Mouse (Mus musculus): ENCODE results near the gene Acer1. TPM values are rescaled to one million over a fixed set of nuclear protein-coding genes. Genes with fewer than 3 reads are reported as not detected.

The Acer1 gene
- polyA plus RNA-seq, 1 experiment, result not detected

DNA sequence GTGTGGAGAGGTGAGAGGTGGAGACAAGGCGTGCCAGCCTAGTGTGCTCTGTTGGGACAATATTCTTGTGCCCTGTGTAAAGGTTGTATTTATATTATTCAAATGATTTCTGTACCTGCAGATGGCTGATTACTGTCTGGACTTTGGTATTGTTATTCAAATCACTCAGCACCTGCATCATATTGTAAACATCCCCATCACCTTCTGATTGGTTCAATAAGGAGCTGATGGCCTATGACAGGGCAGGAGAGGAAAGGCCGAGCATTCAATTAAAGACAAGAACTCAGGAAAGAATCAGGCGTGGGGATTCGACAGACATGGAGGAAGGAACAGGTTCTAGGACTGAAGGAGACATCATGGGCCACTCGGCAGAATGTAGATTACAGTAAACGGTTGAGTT lies 18.3 kb downstream of the Acer1 start:
- TF ChIP-seq CTCF (conservative IDR thresholded peaks at IDR 0.05; ENCODE audit: insufficient read depth, insufficient read length, low read depth, low read length) (no peak), POLR2A (IDR thresholded peaks at IDR 0.05; ENCODE audit: low read depth, low read length) (no peak)
- no peaks in the 10 kb centered on the region for H3K4me1 ChIP-seq (ENCODE audit: control insufficient read depth, insufficient read depth, low read length)
- 75% methylated on average over 6 of the region's 6 CpGs for WGBS
- no peaks in the 10 kb centered on the region for H3K36me3 ChIP-seq (ENCODE audit: control insufficient read depth, insufficient read depth, low read length)
- no peak overlapping the region for H3K27ac ChIP-seq (ENCODE audit: insufficient read depth, low read depth, low read length)
- no peak for DNase-seq
- no peak overlapping the region for H3K4me3 ChIP-seq (ENCODE audit: insufficient read depth, low read depth, low read length)
- no peaks in the 10 kb centered on the region for H3K27me3 ChIP-seq (replicated peaks; ENCODE audit: control insufficient read depth, insufficient read depth, low read length)

DNA sequence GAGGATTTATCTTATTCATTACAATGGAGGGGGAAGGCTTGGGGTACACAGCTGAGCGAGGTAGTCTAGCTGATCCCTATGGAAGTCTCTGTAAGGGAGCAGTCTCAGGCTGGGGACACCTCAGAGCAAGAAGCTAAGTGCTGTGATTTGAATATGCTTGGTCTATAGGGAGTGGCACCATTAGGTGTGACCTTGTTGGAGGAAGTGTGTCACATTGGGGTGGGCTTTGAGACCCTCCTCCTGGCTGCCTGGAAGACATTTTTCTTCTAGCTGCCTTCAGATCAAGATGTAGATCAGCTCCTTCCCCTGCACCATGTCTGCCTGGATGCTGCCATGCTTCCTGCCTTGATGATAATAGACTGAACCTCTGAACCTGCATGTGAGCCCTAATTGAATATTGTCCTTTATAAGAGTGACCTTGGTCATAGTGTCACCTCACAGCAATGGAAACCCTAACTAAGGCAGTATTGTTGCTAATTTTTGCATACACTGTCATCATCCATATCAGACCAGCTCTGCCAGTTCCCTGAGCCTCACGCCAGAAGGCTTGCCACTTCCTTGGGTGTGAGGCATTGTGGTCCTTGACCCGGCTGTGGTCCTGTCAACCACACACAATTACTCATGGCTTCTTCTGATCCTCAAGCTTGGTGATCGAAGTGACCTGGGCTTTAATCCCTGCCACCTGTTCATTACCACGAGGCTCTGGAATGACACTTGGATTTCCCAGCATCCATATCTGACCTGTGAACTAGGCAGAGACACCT lies 19.1 kb downstream of the Acer1 start:
- Histone ChIP-seq H3K4me3 (ENCODE audit: insufficient read depth, low read depth, low read length) (no peak overlapping the region), H3K4me1 (ENCODE audit: control insufficient read depth, insufficient read depth, low read length) (no peaks in the 10 kb centered on the region), H3K27ac (ENCODE audit: insufficient read depth, low read depth, low read length) (no peak overlapping the region), H3K27me3 (replicated peaks; ENCODE audit: control insufficient read depth, insufficient read depth, low read length) (no peaks in the 10 kb centered on the region), H3K36me3 (ENCODE audit: control insufficient read depth, insufficient read depth, low read length) (no peaks in the 10 kb centered on the region)
- WGBS, result 82% methylated on average over 5 of the region's 5 CpGs
- DNase-seq, result no peak
- TF ChIP-seq POLR2A (IDR thresholded peaks at IDR 0.05; ENCODE audit: low read depth, low read length) (no peak), CTCF (conservative IDR thresholded peaks at IDR 0.05; ENCODE audit: insufficient read depth, insufficient read length, low read depth, low read length) (no peak)

DNA sequence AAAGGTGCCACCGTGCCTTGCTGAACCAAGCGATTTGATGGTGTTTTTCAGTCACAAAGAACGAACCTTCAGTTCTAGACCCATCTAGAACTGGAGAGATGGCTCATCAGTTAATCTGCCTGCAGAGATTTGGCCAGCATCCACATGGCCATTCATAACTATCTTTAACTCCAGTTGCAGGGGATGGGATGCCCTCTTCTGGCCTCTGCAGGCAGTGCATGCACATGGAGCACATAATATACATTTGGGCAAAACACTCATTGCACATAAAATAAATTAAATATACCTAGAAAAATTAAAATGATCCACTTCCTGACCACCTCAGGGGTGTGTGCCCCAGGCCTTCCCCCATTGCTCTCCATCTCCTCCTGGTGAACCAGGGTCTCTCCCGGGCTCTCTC lies 20.0 kb downstream of the Acer1 start:
- no peak overlapping the region for H3K27ac ChIP-seq (ENCODE audit: insufficient read depth, low read depth, low read length)
- H3K36me3 ChIP-seq (ENCODE audit: control insufficient read depth, insufficient read depth, low read length), result no peaks in the 10 kb centered on the region
- no peak overlapping the region for H3K4me3 ChIP-seq (ENCODE audit: insufficient read depth, low read depth, low read length)
- H3K27me3 ChIP-seq (replicated peaks; ENCODE audit: control insufficient read depth, insufficient read depth, low read length), result no peaks in the 10 kb centered on the region
- DNase-seq, result no peak
- no peaks in the 10 kb centered on the region for H3K4me1 ChIP-seq (ENCODE audit: control insufficient read depth, insufficient read depth, low read length)
- 93% methylated on average over 4 of the region's 4 CpGs for WGBS
- TF ChIP-seq CTCF (conservative IDR thresholded peaks at IDR 0.05; ENCODE audit: insufficient read depth, insufficient read length, low read depth, low read length) (0 out of 2 replicates have a peak, but pooled peaks have one; percentile 6), POLR2A (IDR thresholded peaks at IDR 0.05; ENCODE audit: low read depth, low read length) (no peak)

DNA sequence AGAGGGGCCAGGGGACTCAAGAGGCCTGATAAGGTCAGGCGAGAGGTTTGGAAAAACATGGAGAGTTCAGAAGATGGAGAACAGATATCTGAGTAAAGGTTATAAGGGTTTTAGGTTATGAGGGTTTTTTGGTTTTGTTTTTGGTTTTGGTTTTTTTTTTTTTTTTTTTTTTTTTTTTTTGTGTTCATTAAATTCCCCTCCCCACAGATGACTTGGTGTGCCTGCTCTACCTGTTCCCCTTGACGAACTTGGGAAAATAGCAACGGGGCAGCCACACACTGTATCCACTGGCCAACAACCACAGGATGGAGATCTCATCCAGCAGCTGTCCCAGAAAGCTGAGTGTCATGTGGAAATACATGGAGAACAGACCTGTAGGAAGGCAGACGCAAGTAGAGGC lies 23.3 kb downstream of the Acer1 start:
- Histone ChIP-seq H3K4me1 (ENCODE audit: control insufficient read depth, insufficient read depth, low read length) (no peaks in the 10 kb centered on the region), H3K4me3 (ENCODE audit: insufficient read depth, low read depth, low read length) (no peak overlapping the region), H3K36me3 (ENCODE audit: control insufficient read depth, insufficient read depth, low read length) (no peaks in the 10 kb centered on the region), H3K27me3 (replicated peaks; ENCODE audit: control insufficient read depth, insufficient read depth, low read length) (no peaks in the 10 kb centered on the region), H3K27ac (ENCODE audit: insufficient read depth, low read depth, low read length) (no peak overlapping the region)
- 79% methylated on average over 4 of the region's 4 CpGs for WGBS
- TF ChIP-seq CTCF (conservative IDR thresholded peaks at IDR 0.05; ENCODE audit: insufficient read depth, insufficient read length, low read depth, low read length) (no peak), POLR2A (IDR thresholded peaks at IDR 0.05; ENCODE audit: low read depth, low read length) (no peak)
- DNase-seq, result no peak

DNA sequence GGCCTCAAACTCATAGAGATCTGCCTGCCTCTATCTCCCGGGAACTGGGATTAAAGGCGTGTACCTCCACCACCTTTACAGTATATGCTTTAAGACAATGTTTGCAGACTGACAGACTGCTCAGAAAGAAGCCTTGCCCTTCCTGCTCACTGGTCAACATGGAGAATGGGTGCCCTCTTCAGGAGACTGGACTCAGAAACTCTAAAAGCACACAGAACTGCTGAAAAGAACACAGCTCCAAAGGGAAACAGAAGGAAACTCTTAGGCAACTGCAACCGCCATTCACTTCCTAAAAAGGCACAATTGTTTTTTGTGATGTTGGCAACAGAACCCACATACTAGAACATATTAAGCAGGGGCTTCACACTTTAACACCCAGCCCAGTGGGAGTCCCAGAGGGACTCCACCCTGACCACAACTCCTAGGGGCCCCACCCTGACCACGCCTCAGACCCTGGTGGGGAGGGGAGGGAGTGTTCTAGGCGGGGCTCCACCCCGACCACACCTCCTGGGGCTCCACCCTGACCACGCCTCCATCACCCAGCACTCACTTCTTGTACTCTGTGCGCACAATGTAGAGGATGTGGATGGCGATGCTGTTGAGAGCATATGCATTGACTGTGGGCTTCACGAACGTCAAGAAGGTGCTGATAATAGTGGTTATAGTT lies 24.0 kb downstream of the Acer1 start:
- H3K27ac ChIP-seq (ENCODE audit: insufficient read depth, low read depth, low read length), result no peak overlapping the region
- H3K4me3 ChIP-seq (ENCODE audit: insufficient read depth, low read depth, low read length), result no peak overlapping the region
- no peaks in the 10 kb centered on the region for H3K36me3 ChIP-seq (ENCODE audit: control insufficient read depth, insufficient read depth, low read length)
- no peak for DNase-seq
- no peaks in the 10 kb centered on the region for H3K27me3 ChIP-seq (replicated peaks; ENCODE audit: control insufficient read depth, insufficient read depth, low read length)
- no peaks in the 10 kb centered on the region for H3K4me1 ChIP-seq (ENCODE audit: control insufficient read depth, insufficient read depth, low read length)
- 28% methylated on average over 11 of the region's 11 CpGs for WGBS
- no peak for TF ChIP-seq POLR2A (IDR thresholded peaks at IDR 0.05; ENCODE audit: low read depth, low read length)
- TF ChIP-seq CTCF (conservative IDR thresholded peaks at IDR 0.05; ENCODE audit: insufficient read depth, insufficient read length, low read depth, low read length), result 0 out of 2 replicates have a peak, but pooled peaks have one; percentile 17

DNA sequence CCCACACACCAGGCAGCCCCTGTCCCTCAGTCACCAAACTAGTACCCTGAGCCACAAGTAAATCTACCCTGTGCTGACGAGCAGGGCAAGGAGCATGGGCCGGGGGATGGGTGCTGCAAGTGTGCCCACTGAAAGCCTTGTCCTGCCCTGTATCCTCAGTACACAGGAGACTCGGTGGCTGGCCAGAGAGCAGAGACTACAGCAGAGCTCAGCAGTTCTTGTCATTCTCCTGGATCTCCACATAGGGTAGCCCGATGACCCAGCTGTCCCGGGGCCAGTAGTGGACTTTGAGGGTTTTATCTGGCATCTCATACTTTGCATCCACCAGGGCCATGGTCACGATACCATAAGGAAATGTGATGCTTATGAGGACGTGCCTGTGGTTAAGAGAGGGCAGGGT lies 27.1 kb downstream of the Acer1 start:
- DNase-seq, result no peak
- Histone ChIP-seq H3K27me3 (replicated peaks; ENCODE audit: control insufficient read depth, insufficient read depth, low read length) (no peaks in the 10 kb centered on the region), H3K27ac (ENCODE audit: insufficient read depth, low read depth, low read length) (no peak overlapping the region), H3K36me3 (ENCODE audit: control insufficient read depth, insufficient read depth, low read length) (no peaks in the 10 kb centered on the region), H3K4me1 (ENCODE audit: control insufficient read depth, insufficient read depth, low read length) (no peaks in the 10 kb centered on the region), H3K4me3 (ENCODE audit: insufficient read depth, low read depth, low read length) (no peak overlapping the region)
- no peak for TF ChIP-seq POLR2A (IDR thresholded peaks at IDR 0.05; ENCODE audit: low read depth, low read length)
- no peak for TF ChIP-seq CTCF (conservative IDR thresholded peaks at IDR 0.05; ENCODE audit: insufficient read depth, insufficient read length, low read depth, low read length)
- WGBS, result 78% methylated on average over 7 of the region's 7 CpGs

DNA sequence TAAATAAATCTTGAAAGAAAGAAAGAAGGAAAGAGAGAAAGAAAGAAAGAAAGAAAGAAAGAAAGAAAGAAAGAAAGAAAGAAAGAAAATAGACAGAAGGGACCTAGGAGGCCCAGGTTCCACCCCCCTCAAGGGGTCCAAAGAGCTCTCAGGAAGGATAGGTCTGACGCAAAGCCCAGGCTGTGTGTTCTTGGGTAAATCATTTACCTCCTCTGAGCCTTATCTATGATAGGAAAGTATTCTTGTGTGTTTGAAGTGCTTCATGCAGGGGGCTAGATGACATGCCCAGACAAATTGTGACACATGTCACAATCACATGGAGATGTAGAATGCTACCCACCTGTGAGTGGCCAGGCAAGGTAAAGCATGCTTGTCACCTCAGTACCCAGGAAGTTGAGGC lies 29.3 kb downstream of the Acer1 start:
- Histone ChIP-seq H3K4me3 (ENCODE audit: insufficient read depth, low read depth, low read length) (no peak overlapping the region), H3K4me1 (ENCODE audit: control insufficient read depth, insufficient read depth, low read length) (no peaks in the 10 kb centered on the region), H3K27ac (ENCODE audit: insufficient read depth, low read depth, low read length) (no peak overlapping the region), H3K27me3 (replicated peaks; ENCODE audit: control insufficient read depth, insufficient read depth, low read length) (no peaks in the 10 kb centered on the region; the same call in 1 of the 2 replicates), H3K36me3 (ENCODE audit: control insufficient read depth, insufficient read depth, low read length) (no peaks in the 10 kb centered on the region)
- DNase-seq, result no peak
- WGBS, result 68% methylated on average over 1 of the region's 1 CpGs
- TF ChIP-seq POLR2A (IDR thresholded peaks at IDR 0.05; ENCODE audit: low read depth, low read length) (no peak), CTCF (conservative IDR thresholded peaks at IDR 0.05; ENCODE audit: insufficient read depth, insufficient read length, low read depth, low read length) (no peak)
